Mouse (Mus musculus) stomach, embryonic 14.5 days (tissue): ENCODE measurements around the gene Ptprg. TPM values are rescaled to one million over a fixed set of nuclear protein-coding genes. Genes with fewer than 3 reads are reported as not detected.
"Not testable (repeated sequence)": the region's sequence is repeated elsewhere in the genome, so short reads cannot be mapped to it uniquely, and the experiment has no call there.

Source experiments
- ATAC-seq: fragments of 200-750 bp; cut with Nextera tagmentation; 2 replicates; pipeline ENCODE4 v1.8.0; 2017; ENCODE audit warnings: low read depth, moderate TSS enrichment; ENCODE audit not compliant: insufficient number of reproducible peaks, insufficient read depth, low FRiP score
- H3K27ac ChIP-seq: fragments of 300-500 bp; sonication (generic); 2 replicates; pipeline ENCODE4 v1.5.1; 2014; ENCODE audit warnings: mild to moderate bottlenecking, low read length, moderate library complexity, mixed read lengths
- H3K27me3 ChIP-seq: fragments of 300-500 bp; sonication (generic); 2 replicates; pipeline ENCODE4 v1.6.1; 2014; ENCODE audit warnings: low read length, control low read depth, mixed read lengths; ENCODE audit not compliant: control insufficient read depth, insufficient read depth
- H3K36me3 ChIP-seq: fragments of 300-500 bp; sonication (generic); 2 replicates; pipeline ENCODE4 v1.6.1; 2014; ENCODE audit warnings: mild to moderate bottlenecking, control low read depth, low read length, moderate library complexity, mixed read lengths; ENCODE audit not compliant: control insufficient read depth, insufficient read depth
- H3K4me1 ChIP-seq: fragments of 300-500 bp; sonication (generic); 2 replicates; pipeline ENCODE4 v1.6.1; 2014; ENCODE audit warnings: low read length, control low read depth, mixed read lengths; ENCODE audit not compliant: control insufficient read depth, insufficient read depth
- H3K4me2 ChIP-seq: fragments of 300-500 bp; sonication (generic); replicated peaks from 2 replicates; pipeline ENCODE4 v1.6.1; 2014; ENCODE audit warnings: low read depth, low read length, control low read depth
- H3K4me3 ChIP-seq: fragments of 300-500 bp; sonication (generic); 2 replicates; pipeline ENCODE4 v1.5.1; 2014; ENCODE audit warnings: low read depth, low read length, control low read depth
- H3K9ac ChIP-seq: fragments of 300-500 bp; sonication (generic); replicated peaks from 2 replicates; pipeline ENCODE4 v1.6.1; 2014; ENCODE audit warnings: low read depth, mild to moderate bottlenecking, control low read depth, low read length, moderate library complexity, mixed read lengths
- H3K9me3 ChIP-seq: fragments of 300-500 bp; sonication (generic); 2 replicates; pipeline ENCODE4 v1.6.1; 2016; ENCODE audit warnings: low read depth, low read length, control low read depth; ENCODE audit not compliant: control insufficient read depth
- polyA plus RNA-seq: library from polyadenylated mRNA; unstranded; fragments of >200 nt; fragmentation: Nextera tagmentation; extraction: Ambion mirVana; gene quantifications from 2 replicates; pipeline ENCODE4 v1.2.1, GENCODE M21; 2014

Gene Ptprg
- polyA plus RNA-seq, 1 experiment from 2014 or later: 31.3 TPM

DNA sequence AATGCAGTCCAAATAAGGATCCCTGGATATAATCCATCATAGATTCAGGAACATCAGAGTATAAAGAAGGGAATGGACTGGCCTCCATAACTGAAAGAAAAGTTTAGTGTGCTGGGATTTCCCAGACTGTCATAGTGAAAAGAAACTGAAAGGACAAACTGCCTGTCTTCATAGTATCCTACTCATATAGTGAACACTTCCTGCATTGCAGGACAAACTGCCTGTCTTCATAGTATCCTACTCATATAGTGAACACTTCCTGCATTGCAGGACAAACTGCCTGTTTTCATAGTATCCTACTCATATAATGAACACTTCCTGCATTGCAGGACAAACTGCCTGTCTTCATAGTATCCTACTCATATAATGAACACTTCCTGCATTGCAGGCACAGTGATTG, 736.4 kb downstream of the Ptprg start:
- not testable (repeated sequence) for H3K36me3 ChIP-seq, ATAC-seq, H3K4me3 ChIP-seq

More for the DNA sequence above, 736.4 kb downstream of the Ptprg start:
- H3K9me3 ChIP-seq, H3K9ac ChIP-seq, H3K27me3 ChIP-seq, H3K27ac ChIP-seq, H3K4me1 ChIP-seq, H3K4me2 ChIP-seq: not testable (repeated sequence)

Other genes with a start within 250 kb of the Ptprg start
- gene Gm3839, start 196.8 kb upstream of the Ptprg start, polyA plus RNA-seq: 1.6 and 2.0 TPM in 2 replicates